Comparison of ENCODE assay signal across 14 mouse cellular contexts in genomic region chr14:32748519-32748918, GRCm38 (mm10).
"Had no signal": no experiment of that assay in that cellular context is flagged by ENCODE, and none has a peak within 500 bp of the region (broad histone marks: within the 10 kb centered on the region; RNA-seq: fewer than 3 reads in every experiment).

No protein-coding gene starts in this region.

- H3K4me1 ChIP-seq: kidney, embryonic 15.5 days; limb, embryonic 15.5 days; liver, embryonic 12.5 days; midbrain, embryonic 10.5 days had no signal

- H3K36me3 ChIP-seq: kidney, embryonic 15.5 days; limb, embryonic 15.5 days; liver, embryonic 12.5 days; midbrain, embryonic 10.5 days; neural tube, embryonic 15.5 days had no signal

- H3K27ac ChIP-seq: kidney, embryonic 15.5 days; limb, embryonic 15.5 days; liver, embryonic 12.5 days; midbrain, embryonic 10.5 days; neural tube, embryonic 15.5 days had no signal

- ATAC-seq: liver, embryonic 12.5 days had no signal

- H3K9ac ChIP-seq: kidney, embryonic 15.5 days; limb, embryonic 15.5 days; liver, embryonic 12.5 days; lung, embryonic 14.5 days; neural tube, embryonic 15.5 days had no signal

- H3K4me3 ChIP-seq: kidney, embryonic 15.5 days; limb, embryonic 15.5 days; liver, embryonic 12.5 days; midbrain, embryonic 10.5 days; myocyte; neural tube, embryonic 15.5 days had no signal

- H3K27me3 ChIP-seq: kidney, embryonic 15.5 days; limb, embryonic 15.5 days; liver, embryonic 12.5 days; neural tube, embryonic 15.5 days had no signal

- H3K4me2 ChIP-seq: kidney, embryonic 15.5 days; limb, embryonic 15.5 days; liver, embryonic 12.5 days; lung, embryonic 14.5 days; neural tube, embryonic 15.5 days had no signal

- DNase-seq: kidney, postnatal 25 days; layer of hippocampus, postnatal 36 days; lung, embryonic 14.5 days; lung, postnatal 10 days; midbrain, embryonic 14.5 days; right cerebral cortex, adult 18-20 months; right cerebral cortex, postnatal 25 days; thymus, postnatal 36 days had no signal

- H3K9me3 ChIP-seq: kidney, embryonic 15.5 days; limb, embryonic 15.5 days; liver, embryonic 12.5 days; midbrain, embryonic 10.5 days; neural tube, embryonic 15.5 days had no signal
